Mouse (Mus musculus) embryo, embryonic 11 days (tissue): ENCODE measurements around the gene Pcbp2.

Experiments used
- DNase-seq: peaks from one replicate; pipeline ENCODE4 v3.0.0-alpha.2; 2015

Pcbp2 gene

DNA sequence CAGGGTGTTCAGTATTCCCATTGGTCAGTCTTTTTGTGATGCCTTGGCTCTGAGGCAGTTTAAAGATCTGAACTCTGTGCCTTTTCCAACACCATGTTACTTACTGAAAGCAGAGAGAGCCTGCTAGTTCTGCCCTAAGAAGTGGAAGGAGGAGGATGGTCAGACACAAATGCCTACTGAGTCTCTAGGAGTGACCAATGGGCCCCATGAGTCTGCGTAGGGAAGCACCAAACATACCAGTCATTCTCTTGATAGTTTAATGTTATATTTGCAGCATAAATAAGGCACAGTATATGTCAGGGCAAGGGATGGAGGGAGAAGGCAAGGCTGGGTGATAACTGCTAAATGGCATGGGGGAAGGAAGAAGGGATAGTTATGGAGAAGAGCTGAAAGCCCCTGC, 58.1 kb downstream of the Pcbp2 start:
- no peak for DNase-seq

DNA sequence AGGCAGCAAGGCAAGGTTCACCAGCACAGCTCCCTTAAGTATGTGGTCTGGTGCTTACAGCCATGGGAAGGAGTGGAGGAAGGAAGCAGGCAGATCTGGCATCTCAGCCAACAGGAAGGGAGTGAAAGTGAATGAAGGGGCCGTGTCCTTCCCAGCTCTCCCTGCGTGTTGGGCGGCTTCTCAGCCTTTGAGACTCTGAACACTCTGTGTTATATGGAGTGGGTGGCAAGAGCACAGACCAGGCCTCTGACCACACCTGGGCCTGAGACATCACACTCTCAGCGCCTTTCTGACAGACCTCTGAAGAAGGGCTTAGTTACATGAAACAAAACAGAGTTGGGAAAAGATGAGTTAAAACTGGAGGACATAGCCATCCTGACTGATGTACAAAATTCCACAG, 60.2 kb downstream of the Pcbp2 start:
- no peak for DNase-seq

DNA sequence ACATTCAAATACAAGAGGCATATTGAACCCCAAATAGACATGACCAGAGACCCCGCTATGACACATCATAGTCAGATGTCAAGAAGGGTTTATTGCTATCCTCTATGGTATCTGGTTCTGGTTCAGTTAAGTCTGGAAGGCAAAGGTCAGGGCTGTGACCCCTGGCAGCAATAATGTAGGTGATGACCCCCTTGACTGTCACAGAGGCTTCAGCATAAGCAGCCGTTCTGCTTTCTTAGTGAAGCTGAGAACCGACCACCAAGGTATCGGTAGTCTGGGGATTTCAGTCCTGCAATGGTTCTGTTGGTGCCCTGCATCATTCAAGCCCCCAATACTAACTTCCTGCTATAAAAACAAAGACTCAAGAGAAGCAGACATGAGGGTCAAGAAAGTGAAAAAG, 61.2 kb downstream of the Pcbp2 start:
- DNase-seq, result no peak

- no peak for DNase-seq
These were observed 62.0 kb downstream of the Pcbp2 start for GRCm38 (mm10) chr15:102532106-102532900.

- no peak for DNase-seq
These were observed 63.6 kb downstream of the Pcbp2 start for GRCm38 (mm10) chr15:102533926-102534325.

GRCm38 (mm10) chr15:102544801-102545200, 74.5 kb downstream of the Pcbp2 start:
- DNase-seq, result no peak

DNA sequence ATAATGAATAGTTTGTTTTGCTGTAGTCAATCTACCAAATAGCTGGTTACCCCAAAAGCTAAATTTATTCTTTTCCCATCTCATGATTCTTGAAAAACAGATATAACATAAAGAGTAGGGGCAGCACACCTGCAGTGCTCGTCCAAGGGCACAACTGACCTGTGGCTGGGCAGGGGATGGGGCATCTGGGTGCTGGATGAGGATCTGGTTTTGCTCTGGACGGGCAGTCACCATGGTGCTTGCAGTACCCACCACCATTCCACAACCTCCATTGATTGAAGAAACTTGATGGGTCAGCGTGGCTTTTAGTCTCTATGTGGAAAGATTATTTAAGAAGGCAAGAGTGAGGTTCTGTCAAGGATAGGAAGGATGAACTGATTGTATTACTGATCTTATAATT, 75.9 kb downstream of the Pcbp2 start:
- no peak for DNase-seq

DNA sequence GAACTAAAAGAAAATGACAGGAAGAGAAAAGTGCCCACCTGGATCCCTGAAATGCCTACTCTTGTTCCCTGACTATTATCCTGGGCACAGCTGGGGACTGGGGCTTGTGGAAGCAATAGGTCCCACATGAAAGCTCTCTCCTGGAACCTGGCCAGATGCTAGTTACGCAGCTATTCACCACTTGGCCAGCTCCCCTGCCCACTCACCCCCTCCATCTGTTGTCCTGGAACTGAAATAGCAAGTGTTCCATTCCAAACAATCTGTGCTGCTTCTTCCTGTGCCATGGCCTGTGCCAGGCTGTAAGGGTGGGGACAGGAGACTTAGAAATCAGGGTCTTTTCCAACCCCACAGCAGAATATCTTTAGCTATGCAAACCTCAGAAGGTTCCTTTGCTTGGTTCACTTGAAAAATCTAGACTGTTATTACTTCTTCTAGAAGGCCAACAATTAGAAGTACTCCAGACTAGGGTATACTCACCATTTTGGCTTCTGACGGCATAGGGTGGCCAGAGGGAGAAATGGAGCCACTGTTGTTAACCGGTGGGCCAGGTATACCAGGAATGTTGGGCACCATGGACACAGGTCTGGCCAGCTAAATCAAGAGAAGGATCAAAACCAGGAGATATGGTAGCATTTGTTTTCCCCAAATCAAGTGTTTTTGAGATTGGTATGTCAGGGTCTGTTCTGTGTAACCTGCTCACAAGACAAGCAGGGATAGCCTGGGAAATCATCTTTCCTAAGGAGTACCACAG, 76.5 kb downstream of the Pcbp2 start:
- DNase-seq, result no peak

- DNase-seq, result no peak
These were observed 77.1 kb downstream of the Pcbp2 start for GRCm38 (mm10) chr15:102547478-102547877.
